Mouse (Mus musculus): ENCODE data around the gene AC124502.3.

DNA sequence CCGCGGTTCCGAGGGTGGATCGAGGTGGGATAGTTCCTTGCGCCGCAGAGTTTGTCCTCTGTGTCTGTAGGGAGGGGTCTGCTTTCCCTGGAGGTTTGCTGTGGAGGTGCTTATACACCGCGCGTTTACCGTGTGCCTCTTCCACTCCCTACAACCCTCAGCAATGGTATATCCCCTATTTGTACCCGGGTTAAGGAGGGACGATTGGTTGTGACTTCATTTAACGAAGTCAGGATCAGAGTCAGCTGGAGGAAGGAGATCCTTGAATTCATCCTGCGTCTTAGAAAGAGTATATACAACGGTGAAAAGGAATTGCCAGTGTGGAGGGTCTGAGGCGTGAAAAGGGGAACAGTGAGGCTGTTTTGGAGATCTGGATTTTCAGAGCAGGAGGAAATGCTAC lies 2.9 kb downstream of the AC124502.3 start:
- TF ChIP-seq TCF12 (IDR thresholded peaks at IDR 0.05; ENCODE audit: insufficient read depth, poor library complexity, severe bottlenecking) (no peak), POLR2A (IDR thresholded peaks at IDR 0.05; ENCODE audit: insufficient read length, low read depth) (no peak), USF1 (IDR thresholded peaks at IDR 0.05; ENCODE audit: low read depth) (no peak), SRF (IDR thresholded peaks at IDR 0.05; ENCODE audit: control insufficient read depth, insufficient read length, low read depth) (no peak), E2F4 (IDR thresholded peaks at IDR 0.05; ENCODE audit: insufficient read depth) (no peak), POLR2AphosphoS2 (IDR thresholded peaks at IDR 0.05; ENCODE audit: insufficient read length, low read depth) (no peak), MAX (IDR thresholded peaks at IDR 0.05; ENCODE audit: low read depth) (no peak), MYOG (IDR thresholded peaks at IDR 0.05; ENCODE audit: control insufficient read depth in 1 of 3, insufficient read depth in 1 of 3, insufficient read length in 2 of 3, low read depth in 2 of 3) (no peak)
